Mouse (Mus musculus): ENCODE measurements around the gene P4ha3. TPM values are rescaled to one million over a fixed set of nuclear protein-coding genes. Genes with fewer than 3 reads are reported as not detected.

P4ha3 gene
- total RNA-seq, 2 experiments from 2014 or later = not detected

Other genes with a start within 250 kb of the P4ha3 start
- gene Pold3, start 164.0 kb upstream of the P4ha3 start, total RNA-seq (2015; ENCODE audit: low replicate concordance) = 54.9 and 62.0 TPM in 2 replicates
- gene Pold3, start 164.0 kb upstream of the P4ha3 start, total RNA-seq (2017; ENCODE audit: low replicate concordance) = 129 and 249 TPM in 2 replicates
- gene Lipt2, start 126.2 kb upstream of the P4ha3 start, total RNA-seq (2015; ENCODE audit: low replicate concordance) = not detected in 2 replicates
- not detected in 2 replicates for gene Lipt2, start 126.2 kb upstream of the P4ha3 start, total RNA-seq (2017; ENCODE audit: low replicate concordance)
- gene Kcne3, start 109.0 kb upstream of the P4ha3 start, total RNA-seq (2015; ENCODE audit: low replicate concordance) = not detected in 2 replicates
- gene Kcne3, start 109.0 kb upstream of the P4ha3 start, total RNA-seq (2017; ENCODE audit: low replicate concordance) = not detected in 2 replicates
- 14.1 and 19.3 TPM in 2 replicates for gene Pgm2l1, start 58.1 kb upstream of the P4ha3 start, total RNA-seq (2015; ENCODE audit: low replicate concordance)
- 16.0 and 18.9 TPM in 2 replicates for gene Pgm2l1, start 58.1 kb upstream of the P4ha3 start, total RNA-seq (2017; ENCODE audit: low replicate concordance)
- gene C2cd3, start 86.7 kb downstream of the P4ha3 start, total RNA-seq (2015; ENCODE audit: low replicate concordance) = 75.7 and 87.2 TPM in 2 replicates
- gene C2cd3, start 86.7 kb downstream of the P4ha3 start, total RNA-seq (2017; ENCODE audit: low replicate concordance) = 56.7 and 58.2 TPM in 2 replicates
- 11.3 and 12.6 TPM in 2 replicates for gene Ppme1, start 86.8 kb downstream of the P4ha3 start, total RNA-seq (2015; ENCODE audit: low replicate concordance)
- gene Ppme1, start 86.8 kb downstream of the P4ha3 start, total RNA-seq (2017; ENCODE audit: low replicate concordance) = 14.7 and 31.6 TPM in 2 replicates
- gene Ucp3, start 187.5 kb downstream of the P4ha3 start, total RNA-seq (2015; ENCODE audit: low replicate concordance) = not detected in 2 replicates
- 1.0 TPM in 1 of 2 replicates, not detected in the other for gene Ucp3, start 187.5 kb downstream of the P4ha3 start, total RNA-seq (2017; ENCODE audit: low replicate concordance)
- 753 and 755 TPM in 2 replicates for gene Ucp2, start 207.8 kb downstream of the P4ha3 start, total RNA-seq (2015; ENCODE audit: low replicate concordance)
- gene Ucp2, start 207.8 kb downstream of the P4ha3 start, total RNA-seq (2017; ENCODE audit: low replicate concordance) = 595 and 716 TPM in 2 replicates
- 2.9 TPM in 1 of 2 replicates, not detected in the other for gene Dnajb13, start 229.4 kb downstream of the P4ha3 start, total RNA-seq (2015; ENCODE audit: low replicate concordance)
- gene Dnajb13, start 229.4 kb downstream of the P4ha3 start, total RNA-seq (2017; ENCODE audit: low replicate concordance) = 1.1 and 5.6 TPM in 2 replicates

All from erythroid progenitor cell, adult 5-6 weeks (primary cell).